Mouse (Mus musculus) CD4-positive helper T cell, adult 2 months (primary cell): ENCODE data around the gene Nde1.
A peak's percentile ranks its signal among the peaks of the same experiment; 100 is the strongest.

Experiments
- DNase-seq: peaks from one replicate; pipeline ENCODE4 v3.0.0-alpha.2; 2012; ENCODE audit warnings: low read depth, missing footprints, low spot score

Gene Nde1

DNA sequence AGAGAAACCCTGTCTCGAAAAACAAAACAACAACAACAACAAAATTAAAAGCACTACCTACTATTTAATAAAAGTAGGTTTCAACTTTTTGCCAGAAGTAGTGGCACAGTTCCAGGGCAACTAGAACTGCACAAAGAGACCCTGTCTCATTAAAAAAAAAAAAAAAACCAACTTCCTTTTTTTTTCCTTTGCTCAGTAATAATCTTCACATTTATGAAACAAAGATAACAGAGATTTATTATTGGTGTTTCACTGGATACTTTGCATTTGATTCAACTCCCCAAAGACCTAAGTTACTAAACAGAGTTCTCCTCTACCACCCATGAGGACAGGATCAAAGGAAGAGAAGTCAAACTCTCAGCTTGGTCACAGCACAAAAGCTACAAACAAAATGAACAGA lies 2.1 kb upstream of the Nde1 start:
- no peak for DNase-seq

DNA sequence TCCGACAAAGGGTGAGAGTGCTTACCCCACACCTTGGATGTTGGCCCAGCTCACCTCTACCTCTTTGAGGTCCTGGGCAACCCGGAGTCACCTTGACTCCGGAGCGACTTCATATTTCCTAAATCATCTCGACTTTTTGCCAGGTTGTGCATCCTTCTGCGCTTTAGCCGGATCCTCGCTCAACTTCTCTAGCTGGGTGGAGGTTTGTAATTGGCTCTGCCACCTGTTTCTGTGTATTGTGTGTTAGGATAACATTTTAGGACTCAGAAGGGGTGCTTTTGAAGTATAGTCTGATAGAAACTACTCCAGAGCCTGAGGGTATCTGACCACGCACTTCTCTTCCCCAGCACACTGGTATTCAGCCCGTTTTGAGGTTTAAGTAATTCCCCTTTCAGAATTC lies 656 bp downstream of the Nde1 start:
- no peak for DNase-seq

DNA sequence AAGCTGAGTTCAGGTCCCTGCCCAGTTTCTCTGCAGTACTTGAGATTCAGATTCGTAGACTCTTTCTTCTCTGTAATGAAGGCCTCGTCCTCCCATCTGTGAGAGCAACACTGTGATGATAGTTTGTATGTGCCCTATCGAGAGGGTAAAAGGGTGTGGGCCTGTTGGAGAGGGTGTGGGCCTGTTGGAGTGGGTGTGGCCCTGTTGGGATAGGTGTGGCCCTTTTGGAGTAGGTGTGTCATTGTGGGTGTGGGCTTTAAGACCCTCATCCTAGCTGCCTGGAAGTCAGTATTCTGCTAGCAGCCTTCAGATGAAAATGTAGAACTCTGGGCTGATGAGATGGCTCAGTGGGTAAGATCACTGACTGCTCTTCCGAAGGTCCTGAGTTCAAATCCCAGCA lies 3.4 kb downstream of the Nde1 start:
- DNase-seq, result no peak

DNA sequence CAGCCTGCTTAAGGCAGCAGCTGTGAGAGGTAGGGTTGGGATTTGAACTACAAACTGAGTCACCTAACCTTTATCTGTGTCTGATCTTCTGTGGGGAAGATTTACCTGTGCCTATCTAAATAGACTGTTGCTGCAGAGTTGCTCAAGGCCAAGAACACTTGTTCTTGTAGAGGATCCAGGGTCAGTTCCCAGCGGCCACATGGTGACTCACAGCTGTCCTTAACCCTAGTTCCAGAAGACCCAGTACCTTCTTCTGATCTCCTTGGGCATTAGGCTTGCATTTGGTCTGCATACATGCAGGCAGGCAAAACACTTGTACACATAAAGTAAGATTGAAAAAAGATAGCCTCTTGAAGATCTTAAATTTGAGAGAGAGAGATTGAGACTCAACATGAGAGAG lies 6.6 kb downstream of the Nde1 start:
- DNase-seq, result no peak

DNA sequence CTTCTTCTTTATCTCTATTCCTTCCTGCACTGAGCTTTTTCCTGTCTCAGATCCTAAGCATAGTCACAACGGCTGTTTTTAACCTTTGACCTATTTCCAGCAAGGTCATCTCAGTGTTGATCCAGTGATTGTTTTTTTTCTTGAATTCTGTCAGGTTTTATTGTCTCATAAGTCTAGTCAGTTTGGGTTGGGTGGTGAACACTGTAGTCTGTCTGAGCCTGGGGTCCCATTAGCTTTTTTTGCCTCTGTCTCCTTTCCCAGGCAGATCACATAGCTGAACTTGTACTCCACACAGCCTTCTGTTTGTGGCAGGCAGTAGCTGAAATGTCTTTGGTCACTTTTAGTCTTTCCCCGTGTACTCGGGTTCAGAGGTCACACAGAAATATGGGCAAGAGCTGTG lies 15.0 kb downstream of the Nde1 start:
- DNase-seq, result no peak

DNA sequence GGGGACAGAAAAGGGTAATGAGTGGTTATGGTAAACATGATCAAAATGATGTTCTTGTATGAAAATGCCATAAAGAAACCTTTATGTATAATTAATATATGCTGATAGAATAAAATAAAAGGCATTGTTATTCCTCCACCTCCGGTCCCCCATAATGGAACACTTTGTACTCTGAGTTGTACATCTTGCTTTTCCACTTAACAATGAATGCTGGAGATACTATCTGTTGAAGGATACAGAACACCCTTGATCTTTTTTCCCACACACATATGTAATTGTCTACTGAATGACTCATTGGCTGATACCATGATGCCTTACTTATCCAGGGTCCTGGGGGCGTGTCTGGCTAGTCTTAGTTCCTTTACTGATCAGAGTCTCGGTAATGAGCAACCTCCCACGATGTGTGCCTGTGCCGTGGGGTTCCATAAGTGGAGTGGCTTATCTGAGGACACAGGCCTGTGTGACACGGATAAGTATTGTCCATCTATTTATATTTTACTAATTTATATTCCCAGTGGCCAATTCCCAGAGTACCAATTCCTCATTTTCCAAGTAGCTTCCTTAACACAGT lies 17.2 kb downstream of the Nde1 start:
- no peak for DNase-seq

DNA sequence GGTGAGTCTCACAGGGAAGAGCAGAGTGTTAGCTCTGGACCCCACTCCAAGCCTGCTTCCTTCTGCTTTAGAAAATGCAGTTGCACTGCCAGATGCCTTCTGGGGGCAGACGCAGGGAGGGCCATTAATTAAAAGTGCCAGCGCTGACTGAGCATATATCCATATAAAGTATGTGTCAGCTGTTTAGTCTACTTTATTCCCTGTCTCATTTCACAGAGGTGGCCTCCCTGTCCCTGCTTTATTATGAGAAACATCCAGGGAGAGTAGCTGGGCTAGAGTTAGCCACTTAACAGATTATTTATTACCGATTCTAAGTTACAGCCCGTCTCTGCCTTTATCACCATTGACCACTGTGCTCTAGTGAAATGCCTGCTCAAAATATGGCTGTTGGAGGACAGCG lies 19.3 kb downstream of the Nde1 start:
- DNase-seq, result no peak

DNA sequence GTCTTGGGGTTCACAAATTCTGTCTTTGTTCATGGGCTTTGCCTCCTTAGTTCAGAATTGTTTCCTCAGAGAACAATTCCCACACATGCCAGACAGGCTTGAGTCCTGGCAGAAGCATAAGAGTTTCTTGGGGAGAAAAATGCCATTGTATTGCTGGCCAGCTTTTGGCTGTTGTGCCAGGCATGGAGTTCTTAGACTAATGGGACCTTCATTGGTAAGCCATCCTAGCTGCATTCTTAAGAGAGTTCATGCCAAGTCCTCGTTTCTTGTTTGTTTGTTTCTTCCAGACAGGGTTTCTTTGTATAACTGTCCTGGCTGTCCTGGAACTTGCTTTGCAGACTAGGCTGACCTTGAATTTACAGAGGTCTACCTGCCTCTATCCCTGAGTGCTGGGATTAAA lies 20.8 kb downstream of the Nde1 start:
- DNase-seq, result no peak

DNA sequence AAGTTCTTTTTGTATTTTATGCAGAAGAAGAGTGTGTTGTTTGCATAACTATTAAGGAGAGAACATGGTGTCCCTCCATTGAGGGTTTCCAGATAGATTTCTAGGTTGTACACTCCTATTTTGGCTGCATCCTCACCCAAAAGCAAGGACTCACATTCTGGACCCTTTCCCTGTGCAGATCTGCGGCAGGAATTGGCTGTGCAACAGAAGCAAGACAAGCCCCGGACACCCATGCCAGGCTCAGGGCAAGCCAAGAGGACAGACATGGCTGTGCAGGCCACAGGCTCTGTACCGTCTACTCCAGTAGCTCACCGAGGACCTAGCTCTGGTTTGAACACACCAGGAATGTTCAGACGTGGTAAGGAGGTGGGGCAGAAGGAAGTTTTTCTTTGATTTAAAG lies 22.4 kb downstream of the Nde1 start:
- no peak for DNase-seq

DNA sequence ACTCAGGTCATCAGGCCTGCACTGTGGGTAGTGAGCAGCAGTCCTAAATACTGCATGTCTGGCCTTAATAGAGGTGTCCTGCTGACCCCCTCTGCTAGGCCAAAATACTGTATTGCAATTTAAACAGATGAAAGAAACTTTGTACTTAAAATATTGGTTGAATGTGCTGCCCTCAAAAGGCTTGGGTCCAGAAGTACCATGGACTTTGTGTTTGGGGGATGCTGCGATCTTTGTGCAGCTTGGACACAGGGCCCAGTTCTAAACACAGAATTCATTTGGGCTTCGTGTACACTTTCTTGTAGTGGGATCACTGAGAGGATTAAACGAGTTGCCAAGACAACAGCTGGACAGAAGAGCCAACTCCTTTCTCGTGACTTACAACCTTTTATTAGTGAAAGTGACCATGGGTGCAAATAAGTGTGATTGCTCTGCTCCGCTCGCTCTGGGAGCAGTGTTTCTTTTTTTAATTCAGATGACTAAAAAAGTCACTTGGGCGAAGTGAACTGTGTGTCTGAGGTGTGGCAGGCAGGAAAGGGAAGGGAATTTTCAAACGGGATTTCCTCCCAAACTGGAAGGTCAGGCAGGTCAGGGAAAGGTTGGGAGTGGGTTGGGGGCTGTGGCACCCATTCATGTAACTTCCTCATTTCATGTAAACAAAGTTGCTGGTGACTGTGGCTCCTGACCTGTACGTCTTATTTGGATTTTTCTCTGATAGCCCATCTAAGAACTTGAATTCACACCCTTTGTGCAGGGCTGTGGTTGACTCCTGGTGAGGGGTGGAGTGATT lies 31.3 kb downstream of the Nde1 start:
- DNase-seq, result no peak

DNA sequence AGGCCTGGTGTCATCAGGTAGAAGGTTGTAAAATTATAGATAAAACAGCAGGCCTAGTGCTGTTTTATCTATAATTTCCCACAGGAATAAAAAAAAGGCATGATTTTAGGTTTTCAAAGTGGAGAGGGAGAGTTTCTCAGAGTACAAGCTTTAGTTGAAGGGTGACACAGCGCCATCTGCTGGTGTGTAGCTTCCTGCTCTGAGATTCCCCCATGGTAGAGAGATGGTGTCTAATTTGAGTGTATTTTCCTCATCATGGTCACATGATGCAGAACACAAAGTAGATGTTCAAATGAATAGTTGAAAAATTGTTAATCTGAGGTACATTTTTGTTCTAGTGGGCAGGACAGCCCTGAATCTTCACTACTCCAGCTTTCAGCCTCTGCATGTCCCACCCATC lies 32.4 kb downstream of the Nde1 start:
- peak; percentile 55 for DNase-seq

DNA sequence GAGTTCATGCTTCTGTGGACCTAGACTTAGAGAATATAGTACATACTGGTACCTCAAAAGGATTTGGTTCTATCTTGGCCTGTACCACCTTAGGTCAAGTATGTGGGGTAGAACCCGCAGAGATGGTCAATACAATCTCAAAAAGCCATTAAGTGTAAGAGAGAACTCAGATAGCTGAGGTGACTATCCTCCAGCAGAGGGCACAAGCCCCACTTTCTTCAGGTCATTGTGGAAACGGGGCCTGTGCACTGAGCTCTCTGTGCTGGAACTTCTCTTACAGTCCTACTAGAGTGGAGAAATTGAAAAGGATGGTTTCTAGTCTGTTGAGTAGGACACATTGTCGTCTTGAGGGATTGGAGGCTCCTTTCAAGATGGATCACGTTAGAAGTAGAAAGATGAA lies 35.7 kb downstream of the Nde1 start:
- DNase-seq, result no peak

DNA sequence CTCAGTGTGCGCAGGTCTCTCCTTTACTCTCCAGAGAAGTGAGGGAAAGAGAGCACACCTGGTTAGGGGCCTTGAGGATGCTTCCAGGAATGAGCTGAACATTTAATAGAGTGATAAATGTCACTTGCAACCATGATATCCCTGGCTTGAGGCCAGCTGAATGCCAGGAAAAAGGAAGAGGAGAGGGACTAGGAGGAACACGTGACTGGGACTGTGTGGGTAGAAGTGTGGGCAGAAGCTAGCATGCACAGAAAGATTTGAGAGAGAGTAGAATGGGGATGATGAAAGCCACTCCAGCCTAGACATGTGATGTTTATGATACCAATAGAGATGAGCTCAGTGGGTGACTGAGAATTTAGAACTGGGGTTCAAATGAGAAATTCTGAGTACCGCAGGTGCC lies 52.1 kb downstream of the Nde1 start:
- peak; percentile 9 for DNase-seq

DNA sequence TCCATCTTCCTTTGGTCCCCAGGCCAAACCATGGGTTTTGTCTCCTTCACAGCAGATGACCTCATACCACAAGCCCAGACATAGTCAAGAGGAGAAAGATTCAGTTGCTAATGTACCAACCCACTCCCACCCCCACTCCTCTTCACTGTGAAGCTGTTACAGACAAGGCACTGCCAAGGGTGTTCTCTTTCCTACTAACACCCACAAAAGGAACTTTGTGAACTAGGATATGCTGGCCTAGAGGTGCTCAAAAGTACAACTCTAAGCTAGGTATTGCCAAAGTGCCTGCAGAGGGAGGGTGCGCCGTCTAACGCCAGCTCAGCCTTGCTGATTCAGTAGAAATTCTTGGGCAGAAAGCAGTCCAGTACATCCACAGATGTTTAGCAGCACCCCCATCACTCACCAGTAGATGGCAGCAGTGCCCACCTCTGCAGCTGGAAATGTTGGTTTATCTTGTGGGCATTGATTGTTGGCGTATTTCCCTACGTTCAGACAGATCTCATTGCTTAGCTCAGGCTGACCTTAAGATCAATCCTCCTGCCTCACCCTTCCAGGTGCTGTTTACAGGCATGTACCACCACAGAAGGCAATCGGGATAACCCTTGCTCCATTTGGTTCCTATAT lies 74.1 kb downstream of the Nde1 start:
- peak; percentile 52 for DNase-seq

DNA sequence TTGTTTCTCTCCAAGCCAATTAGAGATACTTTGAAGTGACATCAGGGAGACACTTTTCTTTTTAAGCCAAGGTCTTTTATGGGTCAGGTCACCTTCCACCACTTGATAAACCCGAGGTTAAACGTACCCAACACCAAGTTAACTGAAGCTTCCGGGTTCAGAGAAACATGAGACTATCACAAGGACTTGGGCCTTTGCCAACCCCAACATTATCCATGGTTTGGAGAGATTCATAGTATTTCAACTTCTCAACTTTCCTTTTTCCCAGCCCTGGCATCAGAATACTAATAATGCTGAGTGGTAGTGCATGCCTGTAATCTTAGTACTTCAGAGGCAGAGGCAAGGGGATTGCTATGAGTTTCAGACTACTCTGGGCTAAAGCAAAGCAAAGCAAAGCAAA lies 79.0 kb downstream of the Nde1 start:
- DNase-seq, result no peak
